18 mouse cellular contexts compared by ENCODE assay signal in genomic region chr6:94308498-94308897, GRCm38 (mm10). TPM values are rescaled to one million over a fixed set of nuclear protein-coding genes. Genes with fewer than 3 reads are reported as not detected.
A peak's percentile ranks its signal among the peaks of the same experiment; 100 is the strongest.
DNase-seq lines count a peak whose midpoint lies in the region; ATAC-seq lines count a peak whose summit lies in the region.
"Had no signal": no experiment of that assay in that cellular context is flagged by ENCODE, and none has a peak within 500 bp of the region (broad histone marks: within the 10 kb centered on the region; RNA-seq: fewer than 3 reads in every experiment).

No protein-coding gene starts in this region.

- no peak overlapping the region for H3K4me2 ChIP-seq in forebrain, embryonic 14.5 days (ENCODE audit: low read length)
- H3K4me2 ChIP-seq in forebrain, embryonic 13.5 days: no peak overlapping the region
- H3K4me2 ChIP-seq in hindbrain, embryonic 15.5 days: no peak overlapping the region
- H3K4me2 ChIP-seq in neural tube, embryonic 11.5 days (ENCODE audit: low read depth): no peak overlapping the region
- H3K4me2 ChIP-seq: lung, embryonic 15.5 days; midbrain, embryonic 12.5 days; neural tube, embryonic 15.5 days had no signal

- no peak overlapping the region for H3K4me3 ChIP-seq in forebrain, embryonic 14.5 days (ENCODE audit: low read depth, low read length)
- no peak overlapping the region for H3K4me3 ChIP-seq in forebrain, embryonic 13.5 days
- no peak overlapping the region for H3K4me3 ChIP-seq in hindbrain, embryonic 15.5 days
- H3K4me3 ChIP-seq in hindbrain, embryonic 10.5 days: no peak overlapping the region
- no peak overlapping the region for H3K4me3 ChIP-seq in neural tube, embryonic 11.5 days (ENCODE audit: low read depth, low read length)
- H3K4me3 ChIP-seq: left cerebral cortex, adult 2 months; lung, embryonic 15.5 days; midbrain, embryonic 12.5 days; neural tube, embryonic 15.5 days had no signal

- H3K4me1 ChIP-seq in forebrain, embryonic 14.5 days (ENCODE audit: control insufficient read depth, insufficient read depth, low read length): no peaks in the 10 kb centered on the region
- H3K4me1 ChIP-seq in forebrain, embryonic 13.5 days: peaks cover 4% of the 10 kb centered on the region
- H3K4me1 ChIP-seq in hindbrain, embryonic 15.5 days (replicated peaks): no peaks in the 10 kb centered on the region
- peaks cover 7% of the 10 kb centered on the region; the same call in 1 of the 2 replicates for H3K4me1 ChIP-seq in hindbrain, embryonic 10.5 days (replicated peaks)
- no peaks in the 10 kb centered on the region for H3K4me1 ChIP-seq in neural tube, embryonic 11.5 days (ENCODE audit: control insufficient read depth, insufficient read depth, low read length)
- H3K4me1 ChIP-seq: neural tube, embryonic 15.5 days had no signal

- no peak overlapping the region for H3K27ac ChIP-seq in forebrain, embryonic 14.5 days (ENCODE audit: low read depth, low read length)
- H3K27ac ChIP-seq in forebrain, embryonic 13.5 days: no peak overlapping the region
- no peak overlapping the region for H3K27ac ChIP-seq in hindbrain, embryonic 15.5 days (replicated peaks)
- no peak overlapping the region for H3K27ac ChIP-seq in hindbrain, embryonic 10.5 days
- H3K27ac ChIP-seq in neural tube, embryonic 11.5 days (ENCODE audit: low read depth, low read length): no peak overlapping the region
- H3K27ac ChIP-seq: left cerebral cortex, adult 2 months; lung, embryonic 15.5 days; midbrain, embryonic 12.5 days; neural tube, embryonic 15.5 days had no signal

- no peaks in the 10 kb centered on the region for H3K27me3 ChIP-seq in forebrain, embryonic 14.5 days (replicated peaks; ENCODE audit: control insufficient read depth, insufficient read depth, low read length)
- H3K27me3 ChIP-seq in forebrain, embryonic 13.5 days: no peaks in the 10 kb centered on the region
- H3K27me3 ChIP-seq in hindbrain, embryonic 15.5 days: no peaks in the 10 kb centered on the region
- H3K27me3 ChIP-seq in hindbrain, embryonic 10.5 days (ENCODE audit: insufficient read depth, poor library complexity, severe bottlenecking): no peaks in the 10 kb centered on the region
- H3K27me3 ChIP-seq in neural tube, embryonic 11.5 days (ENCODE audit: control insufficient read depth, insufficient read depth, low read length): no peaks in the 10 kb centered on the region
- H3K27me3 ChIP-seq: lung, embryonic 15.5 days; midbrain, embryonic 12.5 days; neural tube, embryonic 15.5 days had no signal

- no peaks in the 10 kb centered on the region for H3K9me3 ChIP-seq in forebrain, embryonic 14.5 days (replicated peaks; ENCODE audit: control insufficient read depth, low read length)
- H3K9me3 ChIP-seq in forebrain, embryonic 13.5 days (replicated peaks): no peaks in the 10 kb centered on the region
- no peaks in the 10 kb centered on the region for H3K9me3 ChIP-seq in hindbrain, embryonic 15.5 days
- H3K9me3 ChIP-seq in hindbrain, embryonic 10.5 days: no peaks in the 10 kb centered on the region
- no peaks in the 10 kb centered on the region for H3K9me3 ChIP-seq in neural tube, embryonic 11.5 days (ENCODE audit: control insufficient read depth, low read length)
- H3K9me3 ChIP-seq: lung, embryonic 15.5 days; midbrain, embryonic 12.5 days; neural tube, embryonic 15.5 days had no signal

- H3K9ac ChIP-seq in forebrain, embryonic 14.5 days (ENCODE audit: low read length): no peak overlapping the region
- H3K9ac ChIP-seq in forebrain, embryonic 13.5 days: no peak overlapping the region
- no peak overlapping the region for H3K9ac ChIP-seq in hindbrain, embryonic 15.5 days
- no peak overlapping the region for H3K9ac ChIP-seq in neural tube, embryonic 11.5 days (ENCODE audit: low read length)
- H3K9ac ChIP-seq: lung, embryonic 15.5 days; midbrain, embryonic 12.5 days; neural tube, embryonic 15.5 days had no signal

- 31% methylated on average over 7 of the region's 7 CpGs for whole genome bisulfite sequencing in forebrain, embryonic 14.5 days
- 43% methylated on average over 7 of the region's 7 CpGs for WGBS in forebrain, embryonic 13.5 days
- 26% methylated on average over 7 of the region's 7 CpGs for WGBS in hindbrain, embryonic 15.5 days
- 45% methylated on average over 7 of the region's 7 CpGs for WGBS in hindbrain, embryonic 10.5 days
- WGBS in neural tube, embryonic 11.5 days: 52% methylated on average over 7 of the region's 7 CpGs

- DNase-seq in forebrain, embryonic 14.5 days (ENCODE audit: low spot score): peak; percentile 54
- DNase-seq in hindbrain, embryonic 10.5 days (ENCODE audit: low spot score): no peak
- DNase-seq in neural tube, embryonic 11.5 days (ENCODE audit: low spot score): peak; percentile 13
- no peak for DNase-seq in neural tube, embryonic 10.5 days (ENCODE audit: extremely low spot score, low spot score)
- peak; percentile 48 for DNase-seq in retina, postnatal 1 day
- no peak for DNase-seq in urinary bladder, postnatal 4 days (ENCODE audit: low spot score in 2 of 2)
- DNase-seq: cerebellum, adult 9-11 months; heart, adult 18-20 months; kidney, postnatal 4 days; liver; right cerebral cortex, postnatal 25 days; thymus, postnatal 25 days had no signal

- H3K36me3 ChIP-seq in forebrain, embryonic 14.5 days (ENCODE audit: control insufficient read depth, insufficient read depth, low read length): no peaks in the 10 kb centered on the region
- H3K36me3 ChIP-seq in forebrain, embryonic 13.5 days (ENCODE audit: poor library complexity, severe bottlenecking): no peaks in the 10 kb centered on the region
- H3K36me3 ChIP-seq in hindbrain, embryonic 15.5 days: no peaks in the 10 kb centered on the region
- H3K36me3 ChIP-seq in hindbrain, embryonic 10.5 days: no peaks in the 10 kb centered on the region
- no peaks in the 10 kb centered on the region for H3K36me3 ChIP-seq in neural tube, embryonic 11.5 days (ENCODE audit: control insufficient read depth, insufficient read depth, low read length)
- H3K36me3 ChIP-seq: lung, embryonic 15.5 days; midbrain, embryonic 12.5 days; neural tube, embryonic 15.5 days had no signal

- no peak for ATAC-seq in forebrain, embryonic 14.5 days
- ATAC-seq in forebrain, embryonic 13.5 days: no peak
- peak; percentile 42; the same call in 1 of the 2 replicates for ATAC-seq in hindbrain, embryonic 15.5 days (ENCODE audit: low FRiP score, low read depth)
- no peak for ATAC-seq in neural tube, embryonic 11.5 days (ENCODE audit: insufficient read depth, low FRiP score, low TSS enrichment)

RNA-seq across cellular contexts. Expression of gene Magi1, which starts 24.8 kb away (rescaled TPM):
- 22.9 and 29.4 TPM in 2 replicates for polyA plus RNA-seq in forebrain, embryonic 14.5 days (2014; fragmentation: Nextera tagmentation; extraction: Ambion mirVana)
- 39.1 and 45.1 TPM in 2 replicates for polyA plus RNA-seq in forebrain, embryonic 13.5 days (2015; fragmentation: Nextera tagmentation; extraction: Ambion mirVana)
- 30.4 and 31.8 TPM in 2 replicates for polyA plus RNA-seq in hindbrain, embryonic 15.5 days (2015; fragmentation: Nextera tagmentation; extraction: Ambion mirVana)
- polyA plus RNA-seq in hindbrain, embryonic 10.5 days (2016; fragmentation: Nextera tagmentation; extraction: Ambion mirVana): 19.3 and 25.0 TPM in 2 replicates
- 21.0 and 23.5 TPM in 2 replicates for polyA plus RNA-seq in neural tube, embryonic 11.5 days (2014; fragmentation: Nextera tagmentation; extraction: Ambion mirVana)

Comparison
In these comparisons a context has a peak if more than half of its experiments do, and no peak if none do; other contexts are left out.
1. DNase-seq: peak in forebrain, embryonic 14.5 days (single experiment), neural tube, embryonic 11.5 days (single experiment) and retina, postnatal 1 day (single experiment); none in hindbrain, embryonic 10.5 days (single experiment), neural tube, embryonic 10.5 days (single experiment) and urinary bladder, postnatal 4 days (0 of 2).